Mouse (Mus musculus) gastrocnemius, adult 2 months (tissue): ENCODE measurements around the gene Slc13a4. TPM values are rescaled to one million over a fixed set of nuclear protein-coding genes. Genes with fewer than 3 reads are reported as not detected.

Source experiments
- DNase-seq: peaks from one replicate; pipeline ENCODE4 v3.0.0; 2022
- H3K27ac ChIP-seq: fragments of 200-600 bp; 2 replicates; pipeline ENCODE4 v1.8.1; 2022; ENCODE audit warnings: mild to moderate bottlenecking
- H3K4me3 ChIP-seq: fragments of 200-600 bp; 2 replicates; pipeline ENCODE4 v1.8.1; 2022; ENCODE audit warnings: mild to moderate bottlenecking, moderate library complexity
- CTCF ChIP-seq: fragments of 200-600 bp; IDR thresholded peaks from 2 replicates; pipeline ENCODE4 v1.8.1; 2022; ENCODE audit warnings: antibody characterized with exemption, mild to moderate bottlenecking, moderate library complexity
- intact Hi-C: fragments of 180-260 bp; cut with DNase I; formaldehyde crosslinking; loops from one replicate; pipeline ENCODE4 v1.15.1; 2025
- total RNA-seq, 2 experiments: library from RNA; stranded (reverse); gene quantifications; 2 replicates each; pipeline ENCODE4 v1.2.3; 2021

Slc13a4 gene
- total RNA-seq, 2 experiments from 2014 or later, result 0.06 TPM; not detected in 1

GRCm38 (mm10) chr6:35294964-35295363 lies 13.0 kb downstream of the Slc13a4 start:
- no peak for DNase-seq
- intact Hi-C loops, result no loop called here
- Histone ChIP-seq H3K27ac (no peak overlapping the region), H3K4me3 (no peak overlapping the region)
- TF ChIP-seq CTCF, result no peak

- H3K27ac ChIP-seq, result no peak overlapping the region
- no peak overlapping the region for H3K4me3 ChIP-seq
- DNase-seq, result no peak
- TF ChIP-seq CTCF, result no peak
- intact Hi-C loops, result no loop called here
These were observed 18.3 kb downstream of the Slc13a4 start for GRCm38 (mm10) chr6:35289676-35290075.

GRCm38 (mm10) chr6:35288920-35289319 lies 19.0 kb downstream of the Slc13a4 start:
- no peak for DNase-seq
- TF ChIP-seq CTCF, result no peak
- intact Hi-C loops, result no loop called here
- H3K27ac ChIP-seq, result peak overlapping the region; percentile 28; the same call in 1 of the 2 replicates
- H3K4me3 ChIP-seq, result no peak overlapping the region

- H3K4me3 ChIP-seq, result no peak overlapping the region
- no peak; the same call in 1 of the 2 replicates for TF ChIP-seq CTCF
- peak; percentile 31 for DNase-seq
- peak overlapping the region; percentile 28; the same call in 1 of the 2 replicates for H3K27ac ChIP-seq
- intact Hi-C loops, result no loop called here
These were observed 19.7 kb downstream of the Slc13a4 start for GRCm38 (mm10) chr6:35288114-35288761.

- intact Hi-C loops, result no loop called here
- H3K27ac ChIP-seq, result no peak overlapping the region
- TF ChIP-seq CTCF, result no peak
- no peak overlapping the region for H3K4me3 ChIP-seq
- no peak for DNase-seq
These were observed 28.6 kb downstream of the Slc13a4 start for GRCm38 (mm10) chr6:35279306-35279705.

- Histone ChIP-seq H3K4me3 (no peak overlapping the region), H3K27ac (no peak overlapping the region)
- DNase-seq, result no peak
- no peak for TF ChIP-seq CTCF
- intact Hi-C loops, result no loop called here
These were observed 29.9 kb downstream of the Slc13a4 start for GRCm38 (mm10) chr6:35277903-35278587.

GRCm38 (mm10) chr6:35273391-35274082 lies 34.4 kb downstream of the Slc13a4 start:
- Histone ChIP-seq H3K4me3 (no peak overlapping the region), H3K27ac (no peak overlapping the region)
- intact Hi-C loops, result no loop called here
- no peak for TF ChIP-seq CTCF
- DNase-seq, result no peak

- intact Hi-C loops, result no loop called here
- Histone ChIP-seq H3K27ac (no peak overlapping the region), H3K4me3 (no peak overlapping the region)
- no peak for TF ChIP-seq CTCF
- no peak for DNase-seq
These were observed 35.8 kb downstream of the Slc13a4 start for GRCm38 (mm10) chr6:35271868-35272765.

- DNase-seq, result peak; percentile 25
- Histone ChIP-seq H3K4me3 (no peak overlapping the region), H3K27ac (no peak overlapping the region)
- intact Hi-C loops, result no loop called here
- TF ChIP-seq CTCF, result no peak
These were observed 36.7 kb downstream of the Slc13a4 start for GRCm38 (mm10) chr6:35271094-35271855.

- TF ChIP-seq CTCF, result no peak
- intact Hi-C loops, result no loop called here
- Histone ChIP-seq H3K27ac (no peak overlapping the region), H3K4me3 (no peak overlapping the region)
- DNase-seq, result no peak
These were observed 38.3 kb downstream of the Slc13a4 start for GRCm38 (mm10) chr6:35269643-35270042.

- no peak overlapping the region for H3K27ac ChIP-seq
- TF ChIP-seq CTCF, result no peak
- intact Hi-C loops, result no loop called here
- no peak overlapping the region for H3K4me3 ChIP-seq
- DNase-seq, result no peak
These were observed 39.2 kb downstream of the Slc13a4 start for GRCm38 (mm10) chr6:35268711-35269110.
